Mouse (Mus musculus) hindbrain, embryonic 10.5 days (tissue): Measurements from ENCODE around the gene Atp7b. TPM values are rescaled to one million over a fixed set of nuclear protein-coding genes. Genes with fewer than 3 reads are reported as not detected.

Source experiments
- DNase-seq: peaks from one replicate; pipeline ENCODE4 v3.0.0-alpha.2; 2017; ENCODE audit warnings: low spot score
- H3K27ac ChIP-seq: fragments of 300-500 bp; sonication (generic); 2 replicates; pipeline ENCODE4 v1.5.1; 2016; ENCODE audit warnings: mild to moderate bottlenecking, moderate library complexity
- H3K27me3 ChIP-seq: fragments of 300-500 bp; sonication (generic); 2 replicates; pipeline ENCODE4 v1.6.1; 2016; ENCODE audit warnings: mild to moderate bottlenecking; ENCODE audit not compliant: poor library complexity, insufficient read depth, severe bottlenecking
- H3K36me3 ChIP-seq: fragments of 300-500 bp; sonication (generic); 2 replicates; pipeline ENCODE4 v1.6.1; 2016; ENCODE audit warnings: mild to moderate bottlenecking, moderate library complexity
- H3K4me1 ChIP-seq: fragments of 300-500 bp; sonication (generic); replicated peaks from 2 replicates; pipeline ENCODE4 v1.6.1; 2016; ENCODE audit warnings: mild to moderate bottlenecking
- H3K4me3 ChIP-seq: fragments of 300-500 bp; sonication (generic); 2 replicates; pipeline ENCODE4 v1.5.1; 2016; ENCODE audit warnings: mild to moderate bottlenecking, moderate library complexity
- H3K9me3 ChIP-seq: fragments of 300-500 bp; sonication (generic); 2 replicates; pipeline ENCODE4 v1.6.1; 2016; ENCODE audit warnings: mild to moderate bottlenecking, moderate library complexity
- WGBS: fragments of 180-500 bp; shearing (Covaris S2); methylation state at CpG from one replicate; pipeline ENCODE4 v1.1.7; 2016; 5-methylcytosine and 5-hydroxymethylcytosine counted together
- polyA plus RNA-seq: library from polyadenylated mRNA; unstranded; fragments of >200 nt; fragmentation: Nextera tagmentation; extraction: Ambion mirVana; gene quantifications from 2 replicates; pipeline ENCODE4 v1.2.1, GENCODE M21; 2016

Gene Atp7b
- polyA plus RNA-seq, 1 experiment from 2014 or later = 2.5 TPM

DNA sequence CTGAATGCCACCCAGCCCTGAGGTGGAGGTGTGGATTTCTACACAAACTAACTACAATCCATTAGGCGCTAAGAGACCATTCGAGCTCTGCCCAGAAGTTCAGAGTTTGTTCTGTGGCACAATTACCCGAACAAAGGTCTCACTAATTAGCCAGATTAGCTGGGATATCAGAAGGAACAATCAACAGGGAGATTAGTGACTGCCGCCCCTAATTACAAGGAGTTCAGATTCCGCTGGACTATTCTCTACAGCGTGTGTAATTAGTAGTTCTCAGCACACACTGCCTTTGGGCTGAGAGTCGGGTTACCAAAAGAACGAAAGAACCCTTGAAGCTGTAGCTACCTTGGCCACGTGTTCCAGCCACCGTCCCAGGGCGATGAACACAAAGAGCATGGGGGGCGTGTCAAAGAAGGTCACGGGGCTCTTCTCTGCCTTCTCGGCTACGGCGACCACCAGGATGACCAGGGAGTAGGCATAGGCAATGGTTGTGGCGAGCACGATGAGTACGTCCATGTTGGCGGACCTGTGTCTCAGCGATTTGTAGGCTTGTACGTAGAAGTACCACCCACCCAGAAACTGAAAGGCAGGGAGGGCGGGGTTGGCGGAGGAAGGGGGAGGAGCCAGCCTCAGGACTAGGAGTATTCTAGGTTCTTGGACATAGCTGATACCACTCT, 46.9 kb downstream of the Atp7b start:
- H3K27ac ChIP-seq = no peak overlapping the region
- no peaks in the 10 kb centered on the region for H3K36me3 ChIP-seq
- no peak overlapping the region for H3K4me3 ChIP-seq
- WGBS = 82% methylated on average over 24 of the region's 24 CpGs
- H3K4me1 ChIP-seq = no peaks in the 10 kb centered on the region
- H3K9me3 ChIP-seq = no peaks in the 10 kb centered on the region
- no peaks in the 10 kb centered on the region for H3K27me3 ChIP-seq
- DNase-seq = no peak

DNA sequence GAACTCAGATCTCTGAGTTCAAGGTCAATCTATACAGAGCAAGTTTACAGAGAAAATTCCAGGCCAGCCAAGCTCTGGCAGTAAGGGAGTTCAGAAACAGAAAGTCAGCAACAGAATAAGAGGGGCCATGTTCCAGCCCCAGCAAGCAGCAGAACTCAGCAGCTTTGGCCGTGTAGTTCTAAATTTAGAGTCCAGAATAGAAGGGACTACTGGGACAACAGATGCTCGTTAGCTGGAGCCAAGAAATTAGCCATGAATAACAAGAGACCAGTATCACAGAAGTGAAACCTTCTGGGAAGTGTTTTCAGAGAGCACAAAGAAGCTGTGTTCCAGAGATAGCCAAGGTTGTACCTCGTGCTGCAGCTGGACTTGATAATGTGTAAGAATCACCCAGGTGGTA, 50.7 kb downstream of the Atp7b start:
- no peaks in the 10 kb centered on the region for H3K27me3 ChIP-seq

DNA sequence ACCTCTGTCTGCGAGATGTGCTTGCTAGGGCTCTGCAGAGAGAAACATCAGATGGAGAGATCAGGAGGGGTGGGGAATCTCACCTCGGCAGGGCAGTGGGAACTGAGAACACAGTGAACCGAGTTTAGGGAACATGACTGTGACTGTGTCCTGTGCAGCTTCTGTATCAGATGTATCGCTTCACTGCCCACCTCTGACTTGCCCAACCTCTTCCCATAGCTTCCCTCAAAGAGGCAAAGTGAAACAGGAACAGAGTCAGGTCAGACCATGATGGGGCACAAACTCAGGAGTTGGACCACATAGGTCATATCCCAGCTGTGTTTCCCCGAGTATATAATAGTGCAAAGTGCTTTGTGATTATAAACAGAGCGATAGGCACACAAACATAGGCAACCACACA, 53.7 kb downstream of the Atp7b start:
- no peak for DNase-seq
- no peaks in the 10 kb centered on the region for H3K36me3 ChIP-seq
- H3K27ac ChIP-seq = no peak overlapping the region
- no peaks in the 10 kb centered on the region for H3K4me1 ChIP-seq
- H3K27me3 ChIP-seq = no peaks in the 10 kb centered on the region
- WGBS = 87% methylated on average over 6 of the region's 6 CpGs
- H3K9me3 ChIP-seq = no peaks in the 10 kb centered on the region
- H3K4me3 ChIP-seq = no peak overlapping the region

More for the DNA sequence above, 50.7 kb downstream of the Atp7b start:
- 78% methylated on average over 3 of the region's 3 CpGs for WGBS
- H3K4me3 ChIP-seq = no peak overlapping the region
- DNase-seq = no peak
- no peaks in the 10 kb centered on the region for H3K9me3 ChIP-seq
- H3K36me3 ChIP-seq = no peaks in the 10 kb centered on the region
- no peaks in the 10 kb centered on the region for H3K4me1 ChIP-seq
- no peak overlapping the region for H3K27ac ChIP-seq

- H3K27me3 ChIP-seq = no peaks in the 10 kb centered on the region
- no peak for DNase-seq
- H3K27ac ChIP-seq = no peak overlapping the region
- H3K36me3 ChIP-seq = no peaks in the 10 kb centered on the region
- H3K4me1 ChIP-seq = no peaks in the 10 kb centered on the region
- H3K9me3 ChIP-seq = no peaks in the 10 kb centered on the region
- H3K4me3 ChIP-seq = no peak overlapping the region
- WGBS = 83% methylated on average over 14 of the region's 14 CpGs
Observed at GRCm38 (mm10) chr8:22004750-22005522, 55.2 kb downstream of the Atp7b start.

DNA sequence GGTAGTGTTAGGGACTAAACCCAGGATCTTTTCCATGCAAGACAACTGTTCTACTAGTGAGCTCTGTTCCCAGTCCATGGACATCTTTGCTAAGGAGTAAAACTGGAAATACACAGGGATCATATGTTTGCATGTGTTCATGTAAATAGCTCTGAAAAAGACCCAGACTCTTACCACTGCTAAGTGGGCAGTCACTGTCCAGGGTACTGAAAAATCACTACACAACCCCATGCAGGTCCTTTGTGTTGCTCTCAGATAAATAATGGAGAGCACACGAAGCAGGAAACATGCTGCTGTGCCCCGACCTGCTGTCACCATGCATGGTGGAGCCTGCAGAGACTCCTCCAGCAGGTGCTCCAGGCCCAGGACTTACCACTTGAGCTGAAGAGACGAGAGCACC, 64.9 kb downstream of the Atp7b start:
- no peaks in the 10 kb centered on the region for H3K4me1 ChIP-seq
- H3K9me3 ChIP-seq = no peaks in the 10 kb centered on the region
- no peaks in the 10 kb centered on the region for H3K36me3 ChIP-seq
- 51% methylated on average over 3 of the region's 3 CpGs for WGBS
- H3K4me3 ChIP-seq = no peak overlapping the region
- H3K27me3 ChIP-seq = no peaks in the 10 kb centered on the region
- no peak for DNase-seq
- no peak overlapping the region for H3K27ac ChIP-seq

DNA sequence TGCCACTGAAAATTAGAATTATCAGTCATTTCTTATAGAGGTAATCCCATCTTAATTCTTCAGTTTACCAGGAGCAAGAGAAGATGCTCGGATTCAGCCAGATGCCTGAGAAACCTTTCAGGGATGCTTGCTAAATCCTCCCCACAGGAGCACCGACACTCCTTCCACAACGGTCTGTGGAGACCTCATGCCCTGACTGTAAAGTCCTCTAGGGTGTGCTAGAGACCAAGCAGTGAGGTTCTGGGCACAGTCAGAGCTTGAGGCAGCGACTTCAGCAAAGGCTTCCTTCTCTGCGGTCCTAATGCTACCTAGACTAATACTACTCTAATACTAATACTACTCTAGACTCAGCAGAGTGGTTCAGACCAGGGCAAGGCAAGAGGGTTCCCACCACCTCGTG, 67.9 kb downstream of the Atp7b start:
- WGBS = 30% methylated on average over 6 of the region's 6 CpGs
- DNase-seq = peak; percentile 27
- H3K27ac ChIP-seq = no peak overlapping the region
- H3K4me1 ChIP-seq = no peaks in the 10 kb centered on the region
- H3K4me3 ChIP-seq = no peak overlapping the region
- H3K36me3 ChIP-seq = no peaks in the 10 kb centered on the region
- no peaks in the 10 kb centered on the region for H3K9me3 ChIP-seq
- no peaks in the 10 kb centered on the region for H3K27me3 ChIP-seq

DNA sequence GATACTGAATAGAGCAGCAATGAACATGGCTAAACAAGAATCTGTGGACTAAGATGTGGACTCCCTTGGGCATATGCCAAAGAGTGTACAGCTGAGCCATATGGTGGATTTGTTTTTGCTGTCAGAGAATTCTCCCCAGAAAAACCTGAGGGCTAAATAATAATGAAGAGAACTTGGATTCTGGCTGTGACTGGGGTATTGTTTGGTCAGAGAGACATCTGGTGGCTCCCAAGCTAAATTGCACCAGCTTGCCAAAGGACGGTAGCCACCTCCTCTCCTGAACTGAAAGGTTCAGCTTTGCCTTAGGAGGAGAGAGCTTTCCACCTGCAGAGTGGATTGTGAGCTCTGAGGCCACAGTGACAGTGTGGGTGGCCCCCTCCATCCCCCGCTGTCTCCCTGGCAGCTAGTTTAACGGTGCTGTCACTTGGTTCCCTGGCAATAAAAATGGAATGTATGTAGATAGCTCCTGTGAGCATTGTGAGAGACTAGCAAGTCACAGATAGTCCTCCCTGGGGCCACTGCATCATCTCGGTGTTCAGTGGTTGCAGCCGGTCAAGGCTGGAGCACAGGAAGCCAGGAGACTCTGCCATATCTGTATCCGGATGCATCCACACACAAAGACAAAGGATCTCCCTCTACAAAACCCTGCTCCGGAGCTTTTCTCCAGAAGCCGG, 78.3 kb downstream of the Atp7b start:
- no peaks in the 10 kb centered on the region for H3K27me3 ChIP-seq
- H3K4me1 ChIP-seq = no peaks in the 10 kb centered on the region
- H3K4me3 ChIP-seq = no peak overlapping the region
- no peaks in the 10 kb centered on the region for H3K36me3 ChIP-seq
- 63% methylated on average over 8 of the region's 8 CpGs for WGBS
- no peak overlapping the region for H3K27ac ChIP-seq
- DNase-seq = no peak
- H3K9me3 ChIP-seq = no peaks in the 10 kb centered on the region

GRCm38 (mm10) chr8:21978193-21978592, 81.9 kb downstream of the Atp7b start:
- no peaks in the 10 kb centered on the region for H3K4me1 ChIP-seq
- no peak overlapping the region for H3K27ac ChIP-seq
- no peak for DNase-seq
- H3K4me3 ChIP-seq = no peak overlapping the region
- H3K36me3 ChIP-seq = no peaks in the 10 kb centered on the region
- 62% methylated on average over 4 of the region's 4 CpGs for WGBS
- H3K9me3 ChIP-seq = no peaks in the 10 kb centered on the region
- H3K27me3 ChIP-seq = no peaks in the 10 kb centered on the region

DNA sequence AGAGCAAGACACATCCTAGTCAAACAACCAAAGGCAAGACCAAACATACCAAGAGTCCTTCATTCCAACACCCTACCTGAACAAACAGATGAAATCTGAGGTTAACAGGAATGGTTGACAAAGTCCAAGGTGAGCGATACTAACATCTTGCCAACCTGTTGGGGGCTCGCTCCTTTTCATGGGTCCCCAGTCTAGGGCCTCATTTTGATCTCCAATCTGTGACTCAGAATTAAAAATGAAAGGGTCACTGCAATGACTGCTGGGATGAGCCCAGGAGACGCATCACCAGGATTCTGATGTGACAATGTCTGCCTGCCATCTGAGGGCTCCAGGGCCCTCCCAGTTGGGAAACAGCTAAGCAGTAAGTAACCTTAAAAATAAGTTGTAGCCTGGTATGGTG, 90.6 kb downstream of the Atp7b start, which contains the start of gene Ccdc70:
Gene Ccdc70 (plus strand): TSS at position 301 of the 400 bp plus-strand sequence.
- Histone ChIP-seq H3K27ac (no peak within 1 kb of the TSS), H3K4me1 (no peaks in the 10 kb centered on the region), H3K4me3 (no peak within 1 kb of the TSS), H3K36me3 (no peaks in the 10 kb centered on the region), H3K9me3 (no peaks in the 10 kb centered on the region), H3K27me3 (no peaks in the 10 kb centered on the region)
- no peak for DNase-seq
- WGBS = 92% methylated on average over 3 of the region's 3 CpGs

DNA sequence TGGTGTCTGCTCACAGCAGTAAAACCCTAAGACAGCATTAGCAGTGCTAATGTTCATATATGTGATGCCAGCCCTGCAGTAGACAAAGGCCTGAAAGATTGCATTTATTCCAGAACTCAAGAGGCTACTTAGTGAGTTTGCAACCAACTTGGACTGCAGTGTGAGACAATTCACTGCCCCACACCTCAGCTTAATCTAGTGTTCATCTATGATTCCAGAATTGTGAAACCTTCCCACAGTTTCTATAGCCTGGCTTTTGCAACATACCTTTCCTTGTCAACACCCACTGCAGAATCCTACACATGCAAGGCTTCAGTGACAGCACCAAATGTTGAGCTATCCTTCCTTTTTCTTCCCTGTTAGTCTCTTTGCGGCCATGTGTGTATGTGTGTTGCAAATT, 93.5 kb downstream of the Atp7b start:
- H3K9me3 ChIP-seq = no peaks in the 10 kb centered on the region
- no peaks in the 10 kb centered on the region for H3K36me3 ChIP-seq
- no peak overlapping the region for H3K27ac ChIP-seq
- H3K4me3 ChIP-seq = no peak overlapping the region
- DNase-seq = no peak
- no peaks in the 10 kb centered on the region for H3K27me3 ChIP-seq
- H3K4me1 ChIP-seq = no peaks in the 10 kb centered on the region
- 77% methylated on average over 1 of the region's 1 CpGs for WGBS

- H3K36me3 ChIP-seq = no peaks in the 10 kb centered on the region
- no peak within 1 kb of the TSS for H3K4me3 ChIP-seq
- no peaks in the 10 kb centered on the region for H3K4me1 ChIP-seq
- 95% methylated on average over 2 of the region's 2 CpGs for WGBS
- no peaks in the 10 kb centered on the region for H3K27me3 ChIP-seq
- DNase-seq = no peak
- H3K9me3 ChIP-seq = no peaks in the 10 kb centered on the region
- no peak within 1 kb of the TSS for H3K27ac ChIP-seq
Observed at GRCm38 (mm10) chr8:21958414-21958813, 101.7 kb downstream of the Atp7b start, which contains the start of gene Fam90a1a. TSS of gene Fam90a1a (plus strand) at chr8:21958714.

DNA sequence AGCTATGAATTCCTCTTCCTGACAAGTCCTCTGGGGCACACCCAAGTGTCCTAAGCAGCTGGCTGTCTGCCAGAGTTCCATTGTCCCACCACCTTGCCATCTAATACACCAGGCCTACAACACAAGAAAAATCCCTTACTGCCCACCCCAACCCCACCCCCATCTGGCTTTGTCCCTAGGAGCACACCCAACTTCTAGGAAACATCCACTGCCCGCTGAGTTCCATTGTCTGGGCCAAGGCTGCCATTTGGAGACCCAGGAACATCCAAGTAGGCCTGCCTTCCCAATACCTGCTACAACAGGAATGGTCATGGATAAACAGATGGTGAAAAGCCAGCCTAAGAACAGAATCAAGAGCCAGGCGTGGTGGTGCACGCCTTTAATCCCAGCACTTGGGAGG, 103.8 kb downstream of the Atp7b start:
- H3K36me3 ChIP-seq = no peaks in the 10 kb centered on the region
- H3K27ac ChIP-seq = no peak overlapping the region
- no peak for DNase-seq
- no peak overlapping the region for H3K4me3 ChIP-seq
- H3K4me1 ChIP-seq = no peaks in the 10 kb centered on the region
- H3K9me3 ChIP-seq = no peaks in the 10 kb centered on the region
- H3K27me3 ChIP-seq = no peaks in the 10 kb centered on the region
- 80% methylated on average over 3 of the region's 3 CpGs for WGBS

DNA sequence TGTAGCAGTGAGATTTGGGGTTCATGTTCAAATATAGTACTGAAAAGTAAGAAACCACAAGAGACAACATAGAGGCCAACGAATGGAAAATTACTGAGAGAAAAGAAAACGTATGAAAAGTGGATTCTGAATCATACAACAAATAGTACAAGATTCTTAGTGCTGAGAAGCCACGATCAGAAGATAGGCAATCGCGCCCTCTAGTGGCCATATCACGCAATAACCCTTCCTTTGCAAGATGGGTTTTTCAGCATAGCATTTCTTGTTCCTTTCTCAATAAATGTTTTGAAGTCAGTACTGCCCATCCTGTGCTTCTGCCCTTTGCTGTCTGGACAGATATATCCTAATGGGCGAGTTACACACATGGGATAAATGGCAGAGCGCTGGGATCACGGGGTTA, 104.8 kb downstream of the Atp7b start:
- WGBS = 10% methylated on average over 9 of the region's 9 CpGs
- peak; percentile 44 for DNase-seq
- H3K27ac ChIP-seq = no peak overlapping the region
- H3K36me3 ChIP-seq = no peaks in the 10 kb centered on the region
- no peaks in the 10 kb centered on the region for H3K4me1 ChIP-seq
- no peak overlapping the region for H3K4me3 ChIP-seq
- no peaks in the 10 kb centered on the region for H3K9me3 ChIP-seq
- no peaks in the 10 kb centered on the region for H3K27me3 ChIP-seq
